In the genomic region with DNA sequence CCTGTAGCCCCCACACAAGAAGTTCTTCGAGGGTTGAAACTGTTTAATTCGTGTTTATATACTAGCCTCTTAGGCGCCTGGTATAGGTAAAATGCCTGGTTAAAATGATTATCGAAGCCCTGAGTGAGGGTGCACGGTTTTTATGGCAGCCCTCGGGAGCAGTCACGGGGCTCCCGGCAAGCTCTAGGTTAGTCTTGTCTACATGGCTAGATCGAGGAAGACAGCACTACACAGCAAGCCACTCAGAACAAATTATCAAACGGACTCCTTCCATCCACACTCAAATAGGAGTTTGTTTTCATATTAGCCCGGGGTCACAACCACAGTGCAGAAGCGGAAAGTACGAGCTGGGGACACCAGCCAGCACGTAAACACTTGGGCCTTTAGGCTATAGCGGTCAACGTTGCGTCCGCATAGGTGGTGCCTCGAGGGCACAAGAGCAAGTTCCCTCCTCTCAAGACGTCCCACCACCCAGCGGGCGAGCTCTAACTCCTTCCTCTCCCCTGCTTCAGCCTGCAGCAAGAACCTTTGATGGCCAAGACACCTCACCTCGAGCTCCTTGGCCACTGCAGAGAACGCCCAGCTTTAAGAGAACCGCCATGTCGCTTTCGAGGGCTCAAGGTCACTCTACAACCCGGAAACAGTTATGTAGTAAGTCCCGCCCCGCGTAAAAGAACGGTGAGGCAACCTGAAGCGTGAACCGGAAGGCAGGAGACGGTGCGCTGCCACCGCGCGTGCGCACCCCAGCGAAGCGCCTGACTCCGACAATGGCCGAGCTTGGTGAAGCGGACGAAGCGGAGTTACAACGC, we compare ENCODE assay signal across 8 mouse cellular contexts. TPM values are rescaled to one million over a fixed set of nuclear protein-coding genes. Genes with fewer than 3 reads are reported as not detected.
DNase-seq lines count a peak whose midpoint lies in the region; ATAC-seq and TF ChIP-seq lines count a peak whose summit lies in the region.

Gene Sdhd (minus strand): TSS at position 624 of the 809 bp plus-strand sequence.
Gene Timm8b (plus strand): TSS at position 722 of the 809 bp plus-strand sequence.

- peak; percentile 86 for ATAC-seq in G1E (ENCODE audit: extremely low read depth, insufficient number of reproducible peaks, low FRiP score, poor library complexity, severe bottlenecking)
- ATAC-seq in forebrain, embryonic 16.5 days, result peak; percentile 99
- peak; percentile 98 for ATAC-seq in lung, embryonic 14.5 days (ENCODE audit: insufficient read depth)

- H3K4me1 ChIP-seq in G1E (ENCODE audit: insufficient read depth, low read depth, low read length), result peaks cover 36% of the 10 kb centered on the region
- H3K4me1 ChIP-seq in forebrain, embryonic 16.5 days (replicated peaks; ENCODE audit: control insufficient read depth, insufficient read depth, low read length), result peaks cover 22% of the 10 kb centered on the region
- peaks cover 12% of the 10 kb centered on the region; the same call in 1 of the 2 replicates for H3K4me1 ChIP-seq in lung, embryonic 14.5 days (ENCODE audit: insufficient read depth)
- H3K4me1 ChIP-seq in olfactory bulb, adult 2 months (ENCODE audit: control insufficient read depth, insufficient read depth, low read length), result peaks cover 9% of the 10 kb centered on the region
- peaks cover 15% of the 10 kb centered on the region for H3K4me1 ChIP-seq in thymus, adult 2 months (replicated peaks; ENCODE audit: control insufficient read depth, insufficient read depth, low read length)

- H3K27me3 ChIP-seq in G1E (ENCODE audit: insufficient read depth, low read length), result no peaks in the 10 kb centered on the region
- H3K27me3 ChIP-seq in forebrain, embryonic 16.5 days (replicated peaks; ENCODE audit: control insufficient read depth, insufficient read depth, low read length), result no peaks in the 10 kb centered on the region
- no peaks in the 10 kb centered on the region for H3K27me3 ChIP-seq in lung, embryonic 14.5 days (ENCODE audit: insufficient read depth, low read length)
- H3K27me3 ChIP-seq in thymus, adult 2 months (ENCODE audit: control insufficient read depth, insufficient read depth, low read length), result no peaks in the 10 kb centered on the region

- H3K36me3 ChIP-seq in G1E (replicated peaks), result peaks cover 53% of the 10 kb centered on the region
- peaks cover 9% of the 10 kb centered on the region for H3K36me3 ChIP-seq in forebrain, embryonic 16.5 days (ENCODE audit: control insufficient read depth, insufficient read depth)
- peaks cover 57% of the 10 kb centered on the region for H3K36me3 ChIP-seq in lung, embryonic 14.5 days (ENCODE audit: insufficient read depth)
- peaks cover 22% of the 10 kb centered on the region for H3K36me3 ChIP-seq in thymus, adult 2 months (ENCODE audit: control insufficient read depth, insufficient read depth, low read length)

- WGBS in forebrain, embryonic 16.5 days, result 1% methylated on average over 48 of the region's 48 CpGs
- under 1% methylated on average over 48 of the region's 48 CpGs for WGBS in lung, embryonic 14.5 days
- under 1% methylated on average over 48 of the region's 48 CpGs for WGBS in olfactory bulb, adult 2 months
- WGBS in thymus, adult 2 months, result under 1% methylated on average over 48 of the region's 48 CpGs

- H3K9ac ChIP-seq in forebrain, embryonic 16.5 days (replicated peaks; ENCODE audit: low read depth, low read length), result peak within 1 kb of the TSS; percentile 78
- peak within 1 kb of the TSS; percentile 71 for H3K9ac ChIP-seq in lung, embryonic 14.5 days

- H3K4me2 ChIP-seq in forebrain, embryonic 16.5 days (ENCODE audit: low read length), result peak within 1 kb of the TSS; percentile 94
- peak within 1 kb of the TSS; percentile 88 for H3K4me2 ChIP-seq in lung, embryonic 14.5 days

- peak; percentile 84 for TF ChIP-seq POLR2A in olfactory bulb, adult 2 months (IDR thresholded peaks at IDR 0.05; ENCODE audit: insufficient read depth, low read depth, low read length)
- peak; percentile 84; the same call in 1 of the 2 replicates for TF ChIP-seq POLR2A in thymus, adult 2 months (IDR thresholded peaks at IDR 0.05; ENCODE audit: control insufficient read depth, extremely low read depth, insufficient read depth, low read length, poor library complexity)

- no peaks in the 10 kb centered on the region for H3K9me3 ChIP-seq in G1E (replicated peaks)
- no peaks in the 10 kb centered on the region for H3K9me3 ChIP-seq in forebrain, embryonic 16.5 days (ENCODE audit: control insufficient read depth, low read length)
- no peaks in the 10 kb centered on the region for H3K9me3 ChIP-seq in lung, embryonic 14.5 days (ENCODE audit: low read depth, low read length)

- peak within 1 kb of the TSS; percentile 97 for H3K4me3 ChIP-seq in G1E (ENCODE audit: low read depth, low read length)
- peak within 1 kb of the TSS; percentile 86 for H3K4me3 ChIP-seq in forebrain, embryonic 16.5 days (replicated peaks; ENCODE audit: low read length)
- H3K4me3 ChIP-seq in layer of hippocampus, adult 2 months, result peak within 1 kb of the TSS; percentile 80
- peak within 1 kb of the TSS; percentile 90 for H3K4me3 ChIP-seq in lung, embryonic 14.5 days (ENCODE audit: low read depth, low read length)
- H3K4me3 ChIP-seq in olfactory bulb, adult 2 months (ENCODE audit: insufficient read depth, low read depth, low read length), result peak within 1 kb of the TSS; percentile 92
- H3K4me3 ChIP-seq in thymus, adult 2 months (ENCODE audit: control insufficient read depth, insufficient read depth, low read length), result peak within 1 kb of the TSS; percentile 82

- peak; percentile 84 for DNase-seq in G1E (ENCODE audit: low spot score)
- DNase-seq in cerebellum, adult 18-20 months, result peak; percentile 94 to 95
- DNase-seq in heart, postnatal 36 days, result peak; percentile 91 to 92
- peak; percentile 92 to 95 for DNase-seq in layer of hippocampus, adult 2 months (ENCODE audit: low spot score in 2 of 2)
- DNase-seq in lung, embryonic 14.5 days, result peak; percentile 97
- DNase-seq in thymus, adult 2 months, result peak; percentile 92

- no peak for TF ChIP-seq CTCF in G1E (IDR thresholded peaks at IDR 0.05; ENCODE audit: low read depth, low read length)
- no peak for TF ChIP-seq CTCF in layer of hippocampus, adult 2 months (conservative IDR thresholded peaks at IDR 0.05)
- TF ChIP-seq CTCF in lung, embryonic 14.5 days (IDR thresholded peaks at IDR 0.05; ENCODE audit: low read depth), result no peak
- no peak for TF ChIP-seq CTCF in olfactory bulb, adult 2 months (IDR thresholded peaks at IDR 0.05; ENCODE audit: insufficient read depth, low read depth, low read length)
- peak; percentile 72; the same call in 1 of the 2 replicates for TF ChIP-seq CTCF in thymus, adult 2 months (IDR thresholded peaks at IDR 0.05; ENCODE audit: borderline replicate concordance, control insufficient read depth, extremely low read depth, insufficient read depth, low read length, poor library complexity)

- intact Hi-C loops in heart, postnatal 36 days (cut with DNase I), result loop anchor here (2.0 to 5.0 kb wide), 3 partner anchors 13 to 141 kb away; partner anchors contain the start of genes Dlat, Nkapd1 and Pih1d2

- peak within 1 kb of the TSS; percentile 84 for H3K27ac ChIP-seq in forebrain, embryonic 16.5 days (ENCODE audit: low read length)
- peak within 1 kb of the TSS; percentile 96 for H3K27ac ChIP-seq in layer of hippocampus, adult 2 months
- peak within 1 kb of the TSS; percentile 73 for H3K27ac ChIP-seq in lung, embryonic 14.5 days (ENCODE audit: low read depth)
- peak within 1 kb of the TSS; percentile 82 for H3K27ac ChIP-seq in olfactory bulb, adult 2 months (ENCODE audit: insufficient read depth, low read depth, low read length)
- no peak within 1 kb of the TSS for H3K27ac ChIP-seq in thymus, adult 2 months (ENCODE audit: control insufficient read depth, insufficient read depth, low read length)

RNA-seq across cellular contexts. Expression of gene Sdhd, which starts in this region (rescaled TPM):
- total RNA-seq in G1E (2014; fragmentation: Nextera tagmentation) (103 and 109 TPM in 2 replicates), G1E (2017) (267 and 296 TPM in 2 replicates)
- 32.3 and 45.2 TPM in 2 replicates for polyA plus RNA-seq in G1E (2012)
- polyA plus RNA-seq in forebrain, embryonic 16.5 days (2015; fragmentation: Nextera tagmentation; extraction: Ambion mirVana), result 205 and 215 TPM in 2 replicates
- total RNA-seq in heart, postnatal 36 days (2021), result 100 to 1,000 TPM; 693 to 712 TPM
- 100 to 1,000 TPM; 109 to 112 TPM for total RNA-seq in layer of hippocampus, adult 2 months (2021)
- 288 and 300 TPM in 2 replicates for polyA plus RNA-seq in lung, embryonic 14.5 days (2014; fragmentation: Nextera tagmentation; extraction: Ambion mirVana)
- polyA plus RNA-seq in olfactory bulb, adult 2 months (2012; ENCODE audit: insufficient read depth, insufficient read length, low replicate concordance, missing spikeins), result not detected in 2 replicates
- 197 and 210 TPM in 2 replicates for polyA plus RNA-seq in thymus, adult 2 months (2012; rRNA removed)

RNA-seq across cellular contexts. Expression of gene Timm8b, which starts in this region (rescaled TPM):
- total RNA-seq in G1E (2014; fragmentation: Nextera tagmentation) (88.9 and 111 TPM in 2 replicates), G1E (2017) (353 and 447 TPM in 2 replicates)
- polyA plus RNA-seq in G1E (2012), result 11.1 and 14.8 TPM in 2 replicates
- 308 and 327 TPM in 2 replicates for polyA plus RNA-seq in forebrain, embryonic 16.5 days (2015; fragmentation: Nextera tagmentation; extraction: Ambion mirVana)
- total RNA-seq in heart, postnatal 36 days (2021), result 100 to 1,000 TPM; 271 to 284 TPM
- 100 to 1,000 TPM; 206 to 234 TPM for total RNA-seq in layer of hippocampus, adult 2 months (2021)
- polyA plus RNA-seq in lung, embryonic 14.5 days (2014; fragmentation: Nextera tagmentation; extraction: Ambion mirVana), result 224 and 244 TPM in 2 replicates
- not detected in 2 replicates for polyA plus RNA-seq in olfactory bulb, adult 2 months (2012; ENCODE audit: insufficient read depth, insufficient read length, low replicate concordance, missing spikeins)
- polyA plus RNA-seq in thymus, adult 2 months (2012; rRNA removed), result 126 and 168 TPM in 2 replicates
